Mouse (Mus musculus) large intestine, adult 2 months (tissue): ENCODE results near the gene Cmc1. TPM values are rescaled to one million over a fixed set of nuclear protein-coding genes. Genes with fewer than 3 reads are reported as not detected.
A peak's percentile ranks its signal among the peaks of the same experiment; 100 is the strongest.

ENCODE experiments used
- DNase-seq: peaks from one replicate; pipeline ENCODE4 v3.0.0-alpha.2; 2012; ENCODE audit warnings: low read depth, low spot score
- WGBS: fragments of 180-500 bp; shearing (Covaris S2); methylation state at CpG from one replicate; pipeline ENCODE4 v1.1.7; 2018; 5-methylcytosine and 5-hydroxymethylcytosine counted together
- polyA plus RNA-seq: library from polyadenylated mRNA; depleted of rRNA; stranded (reverse); fragments of >200 nt; gene quantifications from 2 replicates; pipeline ENCODE4 v1.2.3, GENCODE M21; 2012; rRNA removed

Cmc1 gene
- polyA plus RNA-seq: 2.7 and 2.9 TPM in 2 replicates

GRCm38 (mm10) chr9:118149407-118150402, at the start of gene Cmc1:
Gene Cmc1, minus strand, starts transcription at chr9:118150177.
- under 1% methylated on average over 58 of the region's 58 CpGs for WGBS

GRCm38 (mm10) chr9:118198557-118198956, 48.6 kb upstream of the Cmc1 start:
- WGBS: 92% methylated on average over 1 of the region's 1 CpGs

More at GRCm38 (mm10) chr9:118149407-118150402, at the start of gene Cmc1:
- DNase-seq: peak; percentile 88

GRCm38 (mm10) chr9:118196661-118197390, 46.8 kb upstream of the Cmc1 start:
- 74% methylated on average over 9 of the region's 9 CpGs for WGBS
- DNase-seq: no peak

More at GRCm38 (mm10) chr9:118198557-118198956, 48.6 kb upstream of the Cmc1 start:
- DNase-seq: no peak

- 80% methylated on average over 1 of the region's 1 CpGs for WGBS
- no peak for DNase-seq
Measured at GRCm38 (mm10) chr9:118193263-118193662, 43.3 kb upstream of the Cmc1 start.

- no peak for DNase-seq
- WGBS: 74% methylated on average over 10 of the region's 10 CpGs
Measured at GRCm38 (mm10) chr9:118191276-118191675, 41.3 kb upstream of the Cmc1 start.

- WGBS: 93% methylated on average over 6 of the region's 6 CpGs
- DNase-seq: no peak
Measured at GRCm38 (mm10) chr9:118188374-118188773, 38.4 kb upstream of the Cmc1 start.

- 85% methylated on average over 7 of the region's 7 CpGs for WGBS
- DNase-seq: no peak
Measured at GRCm38 (mm10) chr9:118187420-118187819, 37.4 kb upstream of the Cmc1 start.

- DNase-seq: no peak
- 80% methylated on average over 10 of the region's 10 CpGs for WGBS
Measured at GRCm38 (mm10) chr9:118186776-118187175, 36.8 kb upstream of the Cmc1 start.

GRCm38 (mm10) chr9:118179136-118180025, 29.4 kb upstream of the Cmc1 start:
- DNase-seq: no peak
- 85% methylated on average over 18 of the region's 18 CpGs for WGBS

GRCm38 (mm10) chr9:118176687-118177086, 26.7 kb upstream of the Cmc1 start:
- WGBS: 87% methylated on average over 3 of the region's 3 CpGs
- DNase-seq: no peak

GRCm38 (mm10) chr9:118175411-118175810, 25.4 kb upstream of the Cmc1 start:
- 89% methylated on average over 4 of the region's 4 CpGs for WGBS
- no peak for DNase-seq

- DNase-seq: no peak
- WGBS: 81% methylated on average over 4 of the region's 4 CpGs
Measured at GRCm38 (mm10) chr9:118173086-118173485, 23.1 kb upstream of the Cmc1 start.

- 45% methylated on average over 5 of the region's 5 CpGs for WGBS
- DNase-seq: peak; percentile 11
Measured at GRCm38 (mm10) chr9:118168544-118168943, 18.6 kb upstream of the Cmc1 start.

GRCm38 (mm10) chr9:118167606-118168005, 17.6 kb upstream of the Cmc1 start:
- DNase-seq: no peak
- WGBS: 87% methylated on average over 6 of the region's 6 CpGs

GRCm38 (mm10) chr9:118161536-118161935, 11.6 kb upstream of the Cmc1 start:
- WGBS: 79% methylated on average over 6 of the region's 6 CpGs
- DNase-seq: no peak

- 46% methylated on average over 3 of the region's 3 CpGs for WGBS
- DNase-seq: no peak
Measured at GRCm38 (mm10) chr9:118159936-118160335, 10.0 kb upstream of the Cmc1 start.

- 95% methylated on average over 4 of the region's 4 CpGs for WGBS
- DNase-seq: no peak
Measured at GRCm38 (mm10) chr9:118158201-118158600, 8.2 kb upstream of the Cmc1 start.

- DNase-seq: no peak
- 94% methylated on average over 3 of the region's 3 CpGs for WGBS
Measured at GRCm38 (mm10) chr9:118157234-118157633, 7.3 kb upstream of the Cmc1 start.

GRCm38 (mm10) chr9:118154666-118155065, 4.7 kb upstream of the Cmc1 start:
- DNase-seq: no peak
- 89% methylated on average over 5 of the region's 5 CpGs for WGBS

- no peak for DNase-seq
- 86% methylated on average over 1 of the region's 1 CpGs for WGBS
Measured at GRCm38 (mm10) chr9:118151221-118151507, 1.2 kb upstream of the Cmc1 start.
